Mouse (Mus musculus) T-helper 17 cell (primary cell): ENCODE data around the gene Samd8.

Experiments used
- in situ Hi-C, 2 experiments: fragments of 300-600 bp; cut with MboI, MseI; formaldehyde crosslinking; loops; 1 replicate in 1 of 2; 2 replicates in 1 of 2; pipeline ENCODE4 v1.15.1; 2025; ENCODE audit warnings: high pct_unique_total_duplicates in 2 of 2

Gene Samd8

DNA sequence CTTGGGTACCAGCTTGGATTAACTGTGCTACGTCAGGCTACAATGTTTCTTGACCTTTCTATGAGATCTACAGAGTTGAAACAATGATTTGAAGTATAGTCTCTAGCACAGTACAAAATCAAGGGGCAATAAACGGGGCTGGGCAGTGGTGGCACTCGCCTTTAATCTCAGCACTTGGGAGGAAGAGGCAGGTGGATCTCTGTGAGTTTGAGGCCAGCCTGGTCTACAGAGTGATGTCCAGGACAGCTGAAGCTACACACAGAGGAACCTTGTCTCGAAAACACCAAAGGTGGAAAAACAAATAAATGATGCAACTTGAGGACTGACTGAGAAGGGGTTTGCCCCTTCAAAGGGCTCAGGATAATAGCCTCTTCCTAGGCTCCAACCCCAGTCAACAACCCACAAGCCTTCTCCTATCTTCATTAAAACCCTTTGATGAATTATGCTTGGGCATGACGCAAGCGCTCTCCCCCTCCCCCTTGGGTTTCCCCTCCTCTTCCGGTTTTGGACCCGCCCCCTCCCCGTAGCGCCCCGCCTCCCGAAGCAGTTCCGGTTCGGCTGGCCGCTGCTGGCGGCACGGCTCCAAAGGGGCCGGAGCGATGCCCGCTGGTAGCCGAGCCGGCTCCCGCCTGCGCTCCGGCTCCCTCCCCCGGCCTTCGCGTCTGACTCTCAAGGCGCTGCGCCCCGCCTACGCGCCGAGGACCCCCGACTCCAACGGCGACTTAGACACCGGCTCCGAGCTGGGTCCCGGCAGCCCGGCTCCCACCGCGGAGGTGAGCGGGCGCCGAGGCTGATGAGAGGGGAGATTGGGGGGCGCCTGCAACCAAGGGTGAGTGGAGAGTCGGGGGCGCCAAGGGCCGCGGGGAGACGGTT, at the start of gene Samd8:
Samd8 (plus strand) TSS at position 524 of the 873 bp plus-strand sequence.
- in situ Hi-C loops: no loop called here

DNA sequence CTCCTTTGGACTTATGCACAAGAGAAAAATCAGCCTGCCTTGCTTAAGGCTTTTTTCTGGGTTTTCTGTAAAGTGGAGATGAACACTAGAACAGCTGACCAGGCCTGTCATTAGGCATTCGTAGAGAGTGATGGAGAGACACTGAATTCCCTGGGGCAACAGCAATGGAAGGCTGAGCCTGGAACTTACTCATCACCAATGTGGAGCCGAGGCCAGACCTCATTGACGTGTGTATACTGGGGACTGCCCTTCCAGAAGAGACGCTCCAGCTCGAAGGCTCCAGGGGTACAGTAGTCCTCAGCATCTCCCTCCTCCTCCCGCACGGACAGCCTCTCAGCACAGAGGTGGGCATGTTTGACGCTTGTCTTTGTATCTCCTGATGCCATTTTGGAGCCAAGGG, 47.6 kb upstream of the Samd8 start:
- in situ Hi-C loops: no loop called here

DNA sequence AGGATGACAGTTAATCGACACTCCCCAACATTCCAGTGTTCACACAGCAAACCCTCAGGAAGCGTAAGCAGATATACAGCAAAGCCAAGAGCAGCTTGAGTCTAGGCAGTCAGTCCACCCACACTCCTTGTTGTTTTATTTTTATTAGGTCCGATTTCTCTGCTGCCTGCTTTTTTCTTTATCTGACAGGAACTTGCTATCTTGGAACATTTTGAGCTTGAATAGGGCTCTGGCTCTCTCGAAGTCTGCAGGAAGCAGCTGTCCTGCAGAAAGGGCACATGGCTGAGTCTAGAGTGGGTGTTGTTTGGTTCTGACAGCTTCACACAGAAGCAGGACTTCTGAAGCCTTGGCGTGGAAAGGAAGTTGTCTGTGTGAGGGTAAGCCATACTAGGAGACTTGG, 47.1 kb upstream of the Samd8 start:
- in situ Hi-C loops: no loop called here

DNA sequence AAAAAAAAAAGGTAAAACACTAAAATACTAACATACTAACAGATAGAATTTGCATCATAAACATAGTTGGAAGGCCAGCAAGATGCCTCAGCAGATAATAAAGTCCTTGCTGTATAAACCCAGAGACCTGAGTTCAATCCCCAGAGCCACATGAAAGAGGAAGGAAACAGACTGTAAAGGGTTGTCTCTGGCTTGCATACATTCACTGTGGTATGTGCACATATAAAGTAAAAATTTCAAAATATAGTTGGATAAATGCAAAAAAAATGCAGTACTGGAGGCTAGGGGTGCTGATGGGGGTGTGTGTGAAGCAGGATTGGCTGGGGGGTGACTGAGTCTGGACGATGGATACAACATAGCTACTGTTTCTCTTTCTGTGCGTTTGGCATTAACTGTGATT, 44.9 kb upstream of the Samd8 start:
- in situ Hi-C loops: no loop called here

DNA sequence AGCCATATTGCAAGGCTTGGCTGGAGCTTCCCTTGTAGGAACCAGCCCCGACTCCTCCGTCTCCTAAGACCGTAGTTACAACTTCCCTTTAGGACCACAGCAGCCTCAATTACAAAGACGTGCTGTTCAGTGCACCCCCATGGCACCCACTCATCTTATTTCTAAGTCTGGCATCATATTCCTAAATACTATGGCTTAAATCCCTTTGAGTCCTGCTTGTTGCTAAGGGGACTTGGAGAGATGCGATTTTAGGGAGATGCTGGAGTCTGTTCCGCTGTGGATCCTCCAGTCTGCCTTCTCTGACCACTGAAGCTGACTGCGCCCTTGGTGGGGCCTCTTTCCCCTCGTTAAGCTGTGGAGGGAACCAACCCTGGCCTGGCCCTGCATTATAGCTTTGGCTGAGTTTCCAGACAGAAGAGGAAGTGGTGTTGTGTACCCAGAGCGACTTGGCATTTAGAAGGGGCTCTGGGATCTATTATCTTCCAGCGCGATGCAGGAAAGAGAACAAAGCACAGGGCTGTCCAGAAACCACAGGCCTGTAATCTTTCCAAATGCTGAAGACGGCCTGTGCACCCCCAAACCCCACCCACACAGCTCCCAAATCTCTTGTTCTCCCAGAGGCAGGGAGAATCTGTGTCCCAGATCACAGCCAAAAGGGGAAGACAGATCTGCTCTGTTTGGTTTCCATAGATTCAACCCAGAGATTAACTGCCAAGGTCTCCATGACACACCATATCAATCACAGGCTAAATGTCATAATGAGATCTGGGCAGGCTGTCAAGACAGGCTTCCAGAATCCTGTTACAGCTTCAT, 43.4 kb upstream of the Samd8 start:
- in situ Hi-C loops: no loop called here

DNA sequence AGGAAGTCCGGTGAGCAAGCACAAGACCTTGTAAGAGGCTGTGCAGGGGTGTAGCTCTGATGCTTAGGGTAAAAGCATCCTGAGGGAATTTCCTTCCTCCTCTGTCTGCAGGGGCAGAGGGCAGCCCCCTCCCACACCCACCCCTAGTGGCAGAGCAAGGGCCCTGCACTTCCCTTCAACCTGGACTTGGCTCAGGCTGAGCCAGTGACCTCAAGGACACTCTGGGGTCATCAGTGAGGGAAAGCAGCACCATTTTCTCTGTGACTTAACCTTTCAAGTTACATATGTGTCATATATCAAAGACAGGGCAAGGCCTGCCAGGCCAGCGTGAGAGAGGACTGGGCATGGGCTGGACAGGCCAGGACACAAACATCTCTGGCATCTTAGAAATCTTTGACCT, 40.8 kb upstream of the Samd8 start:
- in situ Hi-C loops: no loop called here

DNA sequence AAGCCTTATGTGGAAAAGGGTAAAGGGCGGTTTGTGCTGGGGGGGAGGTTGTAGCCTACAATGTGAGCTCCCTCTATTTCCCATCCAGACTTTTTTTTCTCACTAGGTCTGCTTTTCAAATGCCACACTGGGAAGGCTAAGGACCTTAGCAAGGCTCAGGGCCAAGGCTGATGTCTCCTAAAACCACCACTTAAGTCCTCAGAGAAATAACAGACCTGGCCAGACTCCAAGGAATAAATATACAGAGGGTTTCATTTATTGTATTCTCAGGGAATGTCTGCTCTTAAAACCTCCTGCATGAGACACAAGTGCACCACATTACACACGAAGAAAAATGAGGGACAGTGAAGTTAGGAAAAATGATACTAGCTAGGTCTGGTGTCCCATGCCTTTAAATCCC, 39.1 kb upstream of the Samd8 start:
- in situ Hi-C loops: no loop called here

DNA sequence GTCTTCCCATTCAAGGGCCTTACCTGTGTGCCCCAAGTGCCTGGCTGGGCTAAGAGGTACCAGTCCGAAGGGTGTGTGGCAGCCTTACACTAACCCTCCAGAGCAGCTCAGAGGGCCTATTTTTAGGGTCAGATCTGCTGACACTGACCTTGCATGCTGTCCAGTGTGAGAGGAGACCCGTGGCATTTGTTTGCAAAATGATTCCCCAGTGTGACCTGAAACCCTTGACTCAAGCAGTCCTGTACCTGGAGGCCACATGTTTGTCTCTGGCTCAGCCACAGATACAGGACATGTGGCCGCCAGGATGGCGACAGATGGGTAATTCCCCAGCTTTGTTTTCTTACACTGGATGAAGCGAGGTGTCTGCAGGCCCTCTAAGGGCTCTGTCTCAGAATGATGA, 35.8 kb upstream of the Samd8 start, which contains the start of gene Dupd1:
Dupd1 (minus strand) TSS at position 91 of the 400 bp plus-strand sequence.
- in situ Hi-C loops: no loop called here

DNA sequence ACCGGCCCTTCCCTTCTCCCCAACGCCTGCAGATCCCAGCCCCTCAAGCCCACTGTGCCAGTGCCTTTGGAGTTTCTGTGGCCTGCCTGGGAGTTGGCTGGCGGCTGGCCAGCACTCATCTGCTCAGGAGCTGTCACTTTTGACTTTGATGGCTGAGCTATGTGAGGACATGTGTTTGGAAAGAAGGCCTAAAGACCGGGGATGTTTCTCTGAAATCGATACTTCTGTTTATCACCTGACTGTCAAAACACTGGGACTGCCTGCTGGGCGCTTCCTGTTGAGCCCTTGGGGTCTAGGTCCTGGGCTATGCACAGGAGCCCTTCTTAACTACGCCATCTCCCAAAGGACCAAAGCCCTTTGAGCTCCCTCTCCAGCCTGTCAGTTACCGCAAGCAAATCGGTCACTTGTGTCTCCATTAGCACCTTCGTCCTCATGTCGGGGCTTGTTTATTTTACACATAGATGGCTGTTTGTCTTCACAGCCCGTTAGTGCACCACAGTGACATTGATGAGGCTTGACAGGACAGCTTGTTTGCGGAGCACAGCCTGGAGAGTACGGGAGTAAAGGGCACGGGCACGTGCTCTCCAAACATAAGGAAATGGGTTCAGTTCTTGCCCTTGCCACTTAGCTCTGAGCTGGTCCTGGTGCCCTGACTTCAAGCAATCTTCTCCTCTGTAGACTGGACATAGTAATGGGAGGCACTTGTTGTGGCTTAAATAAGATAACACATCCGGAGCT, 30.5 kb upstream of the Samd8 start:
- in situ Hi-C loops: loop anchor here in 1 of 2 experiments (10.0 kb wide), 1 partner anchor 1255 kb away; no protein-coding TSS in a partner anchor

DNA sequence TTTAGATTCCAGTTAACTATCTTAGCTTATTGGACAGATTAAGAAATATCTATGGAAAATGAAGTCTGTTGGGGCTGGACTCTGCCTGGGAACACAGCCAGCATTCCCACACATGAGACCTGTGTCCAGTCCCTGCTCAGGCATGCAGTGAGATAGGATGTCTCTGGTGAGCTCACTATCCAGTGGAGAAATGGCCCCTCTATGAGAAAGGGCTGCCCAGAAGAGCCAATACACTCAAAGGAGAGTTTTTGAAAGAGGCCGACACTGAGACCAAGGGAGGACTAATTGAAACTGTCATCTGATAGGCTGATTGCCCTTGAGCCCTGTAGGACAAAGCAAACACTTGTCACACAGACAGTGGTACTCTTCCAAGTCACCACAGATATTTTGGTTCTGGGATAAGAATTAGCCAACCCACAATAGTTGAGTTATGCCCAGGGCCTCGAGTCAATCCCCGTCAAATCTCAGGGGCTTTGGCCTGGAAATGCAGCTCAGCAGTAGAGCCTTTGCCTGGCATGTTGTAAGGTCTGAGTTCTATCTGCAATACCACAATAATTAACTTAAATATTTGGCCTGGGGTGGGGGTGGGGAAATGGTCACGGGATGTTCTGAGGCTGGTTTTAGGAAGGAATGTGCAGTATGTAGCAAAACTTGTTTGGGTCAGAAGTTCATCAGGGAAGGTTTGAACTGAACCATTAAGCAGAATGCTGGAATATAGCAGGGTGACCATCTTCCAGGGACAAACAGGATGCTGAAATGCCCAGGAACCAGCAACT, 29.7 kb upstream of the Samd8 start:
- in situ Hi-C loops: loop anchor here in 1 of 2 experiments (10.0 kb wide), 1 partner anchor 1256 kb away; no protein-coding TSS in a partner anchor

DNA sequence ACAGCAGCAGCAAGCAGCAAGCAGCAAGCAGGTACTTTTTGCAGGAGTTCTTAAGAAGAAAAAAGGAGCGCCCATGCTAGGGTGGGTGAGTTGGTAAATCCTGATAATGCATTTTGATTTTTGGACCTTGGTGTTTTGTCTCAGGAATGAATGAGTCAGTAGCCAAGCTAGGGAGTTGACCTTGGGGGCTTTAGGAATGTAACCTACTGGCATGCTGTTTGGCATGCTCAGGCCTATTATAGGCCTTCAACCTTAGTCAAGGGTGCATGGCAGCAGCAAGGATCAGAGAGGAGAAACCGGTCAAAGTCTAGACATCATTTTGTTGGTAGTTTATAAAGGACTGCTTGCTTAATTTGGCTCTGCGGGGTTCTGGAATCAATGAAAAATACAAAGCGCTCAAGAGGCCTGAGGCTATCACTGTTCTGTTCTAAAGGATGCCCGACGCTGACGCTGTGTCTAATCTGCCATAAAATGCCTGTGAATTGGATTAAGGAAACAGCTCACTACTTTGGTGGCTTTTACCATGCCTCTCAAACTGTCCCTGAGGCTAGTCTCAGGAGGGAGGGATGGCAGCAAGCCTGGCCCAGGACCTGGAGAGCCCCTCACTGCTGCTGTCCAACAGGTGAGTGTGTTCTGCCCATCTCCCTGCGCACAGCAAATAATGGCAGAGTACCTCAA, 28.2 kb upstream of the Samd8 start:
- in situ Hi-C loops: loop anchor here in 1 of 2 experiments (10.0 kb wide), 1 partner anchor 1257 kb away; no protein-coding TSS in a partner anchor

DNA sequence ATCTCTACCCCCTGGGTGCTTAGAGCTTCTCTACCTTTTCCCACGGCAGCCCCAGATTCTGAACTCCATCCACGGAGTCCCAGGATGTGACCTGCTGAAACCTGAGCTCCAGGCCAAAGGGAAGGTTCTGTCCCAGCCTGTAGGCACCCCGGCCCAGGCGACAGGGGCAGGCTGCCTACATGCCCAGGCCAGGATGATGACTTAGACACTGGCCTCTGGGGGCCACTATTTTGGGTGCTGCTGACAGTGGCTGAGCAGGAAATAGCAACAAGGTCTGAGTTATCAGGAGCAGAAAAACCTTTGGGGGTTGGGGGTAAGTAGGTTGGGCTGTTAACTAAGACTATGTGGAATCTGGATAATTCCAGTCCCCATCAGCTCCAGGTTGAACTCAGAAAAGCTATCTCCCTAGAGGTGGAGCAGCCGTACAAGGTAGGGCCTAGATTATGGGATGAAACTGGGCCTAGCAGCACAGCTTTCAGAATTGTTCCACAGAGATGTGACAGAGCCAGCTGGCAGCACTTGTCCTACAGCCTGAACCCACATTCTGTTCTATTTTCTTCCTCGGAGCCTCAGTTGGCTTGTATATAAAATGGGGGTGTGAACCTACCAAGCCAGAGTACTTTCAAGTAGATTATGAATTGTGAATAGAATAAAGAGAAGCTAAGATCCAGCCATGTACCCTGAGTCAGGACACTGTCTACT, 21.1 kb upstream of the Samd8 start:
- in situ Hi-C loops: loop anchor here in 1 of 2 experiments (10.0 kb wide), 1 partner anchor 1264 kb away; no protein-coding TSS in a partner anchor

DNA sequence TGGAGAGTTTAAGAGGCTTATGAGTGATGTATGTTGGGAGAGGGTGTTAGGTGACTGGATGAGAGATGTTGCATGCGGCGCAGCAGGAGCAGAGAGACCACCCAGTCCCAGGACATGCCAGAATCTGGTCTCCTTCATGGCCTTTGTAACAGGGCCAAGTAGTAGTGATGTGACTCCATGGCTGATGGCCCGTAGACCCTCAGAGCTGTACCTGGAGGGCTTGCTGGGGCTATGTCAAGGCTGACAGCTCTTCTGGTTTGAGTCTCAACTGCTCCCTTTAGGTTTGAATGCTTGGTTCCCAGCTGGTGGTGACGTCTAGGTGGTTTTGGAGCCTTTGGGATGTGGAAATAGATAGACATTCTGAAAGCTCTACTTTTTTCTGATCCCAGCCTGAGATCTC, 20.4 kb upstream of the Samd8 start:
- in situ Hi-C loops: loop anchor here (5.0 to 10.0 kb wide), 2 partner anchors 603 to 1265 kb away; no protein-coding TSS in a partner anchor

DNA sequence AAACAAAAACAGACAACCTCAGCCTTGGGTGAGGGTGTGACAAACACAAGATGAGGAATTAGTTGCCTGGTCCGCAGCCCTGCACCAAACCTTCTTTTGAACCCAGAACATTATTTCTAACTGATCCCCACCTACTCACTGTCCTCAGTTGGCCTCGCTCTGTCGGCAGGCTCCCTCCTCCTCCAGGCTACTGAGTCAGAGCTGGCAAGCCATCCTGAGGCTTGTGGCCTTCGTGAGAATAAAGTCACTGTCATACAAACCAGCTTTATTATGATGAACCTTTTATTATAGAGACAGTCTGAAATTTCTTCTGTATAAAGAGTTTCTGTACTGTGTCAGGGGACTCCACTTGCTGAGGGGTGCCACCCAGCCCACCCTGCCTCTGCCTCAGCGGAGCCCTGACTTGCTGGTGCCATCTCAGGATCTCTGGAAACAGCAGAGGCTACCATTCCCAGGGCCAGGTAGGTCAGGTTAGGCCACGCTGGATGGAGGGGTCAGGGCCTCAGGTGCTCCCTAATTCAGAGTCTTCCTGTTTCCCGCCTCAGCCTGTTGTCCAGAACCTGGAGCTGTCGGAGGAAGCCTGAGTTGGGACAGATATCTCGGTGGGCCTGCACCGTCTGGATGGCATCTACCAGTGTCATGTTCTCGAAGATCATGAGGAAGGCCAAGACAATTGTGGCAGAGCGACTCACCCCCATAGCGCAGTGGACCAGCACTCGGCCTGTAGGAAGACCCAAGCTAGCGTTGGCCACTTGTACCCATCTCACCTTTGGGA, 17.0 kb upstream of the Samd8 start:
- in situ Hi-C loops: loop anchor here in 1 of 2 experiments (5.0 kb wide), 1 partner anchor 606 kb away; no protein-coding TSS in a partner anchor

DNA sequence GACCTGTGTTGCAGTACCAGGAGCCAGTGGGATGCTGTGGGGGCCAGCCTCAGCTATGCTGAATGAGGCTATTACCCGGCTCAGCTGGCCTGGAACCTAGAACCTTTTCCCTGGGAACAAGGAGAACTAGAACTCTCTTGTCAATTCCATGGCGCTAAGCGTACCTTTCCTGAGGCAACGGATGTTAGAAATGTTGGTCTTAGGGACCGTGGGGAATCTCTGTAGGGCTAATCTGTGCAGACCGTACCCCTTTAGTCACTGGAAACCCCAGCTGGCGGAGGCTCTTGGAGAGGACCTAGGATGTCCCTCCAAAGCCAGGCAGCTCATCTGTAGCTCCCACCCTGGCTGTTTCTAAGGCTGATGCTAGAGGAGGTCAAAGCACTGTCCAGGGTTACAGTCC, 10.0 kb upstream of the Samd8 start:
- in situ Hi-C loops: loop anchor here in 1 of 2 experiments (10.0 kb wide), 1 partner anchor 936 kb away; no protein-coding TSS in a partner anchor

DNA sequence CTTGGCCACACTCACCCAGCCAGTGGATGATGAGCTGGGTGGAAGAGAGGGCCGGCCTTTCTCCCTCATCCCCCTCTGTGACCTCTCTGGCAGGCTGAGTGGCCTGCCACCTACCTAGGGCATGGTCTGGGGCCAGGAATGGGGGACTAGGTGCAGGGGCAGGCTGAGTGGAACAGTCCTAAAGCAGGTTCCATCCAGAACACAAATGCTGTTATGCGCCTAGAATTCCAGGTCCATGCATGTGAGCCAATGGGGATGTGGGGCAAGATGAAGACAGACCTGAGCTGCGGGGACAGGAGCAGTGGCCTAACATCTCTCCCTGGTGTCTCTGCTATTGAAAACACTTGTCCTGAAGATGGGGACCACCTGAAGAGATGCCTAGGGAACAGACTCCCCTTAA, 9.0 kb upstream of the Samd8 start:
- in situ Hi-C loops: loop anchor here in 1 of 2 experiments (10.0 kb wide), 1 partner anchor 937 kb away; no protein-coding TSS in a partner anchor

DNA sequence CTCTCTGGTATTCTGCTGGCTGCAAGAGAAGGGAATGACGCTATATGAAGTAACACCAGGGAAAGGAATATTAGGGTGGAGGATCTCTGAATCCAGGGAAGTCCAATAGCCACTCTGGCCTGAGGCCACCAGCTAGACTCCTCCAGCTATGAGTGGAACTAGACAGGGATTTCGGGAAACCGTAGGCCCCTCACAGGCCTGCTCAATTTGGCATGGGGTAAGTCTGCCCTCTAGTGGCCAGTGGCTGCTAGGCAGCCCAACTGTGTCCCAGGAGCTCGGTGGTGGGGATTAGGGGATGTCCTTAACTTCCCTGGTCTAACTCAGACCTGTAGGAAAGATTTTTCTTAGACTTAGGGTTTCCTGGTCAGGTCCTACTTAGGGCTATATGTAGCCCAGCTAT, 8.5 kb upstream of the Samd8 start:
- in situ Hi-C loops: loop anchor here in 1 of 2 experiments (10.0 kb wide), 1 partner anchor 937 kb away; no protein-coding TSS in a partner anchor

DNA sequence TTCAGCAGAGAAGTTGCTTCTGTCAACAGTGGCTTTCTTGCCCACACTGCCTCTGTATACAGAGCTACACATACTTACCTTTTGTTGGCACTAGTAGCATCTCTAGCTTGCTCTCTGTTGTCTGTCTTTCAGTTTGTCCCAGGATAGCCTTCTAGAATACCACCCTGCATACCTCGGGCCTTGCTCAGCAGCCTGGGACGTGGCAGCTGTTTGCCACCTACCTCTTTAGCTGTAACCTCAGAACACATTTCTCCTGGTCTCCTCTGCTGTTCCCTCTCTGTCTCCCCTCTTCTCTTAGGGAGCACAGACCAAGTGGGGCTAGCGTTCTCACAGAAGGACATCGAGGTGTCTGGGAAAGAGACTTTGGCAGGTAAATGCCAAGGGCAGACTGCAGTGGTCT, 7.9 kb upstream of the Samd8 start:
- in situ Hi-C loops: loop anchor here in 1 of 2 experiments (10.0 kb wide), 1 partner anchor 938 kb away; no protein-coding TSS in a partner anchor
